Mouse (Mus musculus): ENCODE measurements at regions not wholly inside any gene's neighbourhood (a gene's known extent, or its start where the extent isn't known, plus 50 kb on each side); places are given as distances from the start of the nearest gene placed in this dataset.
"Not testable (repeated sequence)": the region's sequence is repeated elsewhere in the genome, so short reads cannot be mapped to it uniquely, and the experiment has no call there.

DNA sequence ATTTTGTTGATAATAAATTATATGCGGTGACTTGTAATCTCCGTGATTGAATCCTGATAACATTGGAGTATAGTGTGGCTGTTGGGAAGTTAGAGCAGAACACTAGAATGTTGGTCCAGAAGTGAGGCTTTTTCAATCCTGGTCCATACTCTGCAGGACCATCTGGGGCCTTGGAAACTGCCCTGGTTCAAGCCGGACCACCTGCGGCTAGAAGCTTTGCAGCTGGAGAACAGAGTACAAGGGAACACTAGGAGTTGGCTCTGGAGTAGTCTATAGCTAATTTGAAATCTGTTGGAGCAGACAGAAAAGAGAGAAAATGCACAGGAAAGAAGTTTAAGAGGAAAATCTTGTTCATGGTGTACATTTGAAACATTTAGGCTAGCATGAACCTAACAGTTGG, 79.0 kb downstream of the Casp12 start:
- no peak for DNase-seq

DNA sequence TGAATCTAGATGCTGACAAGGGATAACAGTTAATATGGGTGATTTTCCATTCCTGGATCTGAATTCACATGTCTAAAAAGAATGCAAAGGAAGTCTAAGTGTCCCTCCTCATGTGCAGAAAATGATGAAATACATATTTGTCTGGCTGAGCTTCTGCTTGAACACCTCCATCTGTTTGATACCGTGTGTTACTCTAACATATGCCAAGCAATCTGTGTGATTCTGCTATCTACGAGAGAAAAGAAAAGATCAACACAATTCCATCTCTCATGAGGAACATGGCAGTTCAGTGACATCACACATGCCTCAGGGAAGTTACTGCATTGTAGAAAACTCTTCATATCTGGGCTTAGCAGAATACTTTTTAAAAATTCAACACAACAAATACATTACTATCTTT, 103.0 kb downstream of the Casp12 start:
- no peak for DNase-seq

DNA sequence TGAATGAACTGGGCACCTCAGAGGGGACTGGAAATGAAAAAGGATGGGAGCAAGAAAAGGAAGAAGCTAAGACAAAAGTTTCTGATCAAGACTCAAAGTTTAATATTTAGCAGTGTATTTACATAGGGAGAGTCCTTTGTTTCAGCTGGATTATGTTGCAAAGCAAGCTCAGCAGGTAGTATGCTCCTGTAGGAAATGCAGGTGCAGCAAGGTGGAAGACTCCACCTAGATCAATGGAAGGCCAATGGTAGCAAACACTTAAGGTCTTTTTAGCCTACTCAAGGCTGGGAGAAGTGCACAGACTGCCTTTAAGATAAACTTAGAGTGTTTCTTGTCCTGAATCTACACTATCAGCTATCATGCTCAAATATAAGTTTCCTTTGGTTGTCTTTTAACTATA, 111.4 kb downstream of the Casp12 start:
- DNase-seq, result no peak

DNA sequence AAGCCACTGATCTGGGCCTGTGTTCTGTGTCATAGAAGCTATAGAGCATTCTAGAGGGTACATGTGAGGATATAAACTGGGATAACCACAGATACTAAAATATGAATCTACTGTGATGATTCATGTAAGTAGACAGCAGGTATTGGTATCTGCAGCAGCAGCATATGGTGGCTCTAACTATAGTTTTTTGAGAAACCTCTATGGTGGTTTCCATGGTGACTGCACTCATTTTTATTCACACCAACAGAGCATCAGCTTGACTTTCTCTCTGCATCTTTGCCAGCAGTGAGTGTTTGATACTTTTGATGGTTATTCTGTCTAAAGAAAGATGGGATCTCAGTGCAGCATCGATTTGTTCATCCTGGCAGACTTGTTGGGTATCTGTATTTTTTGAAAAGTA, 126.8 kb downstream of the Casp12 start:
- no peak for DNase-seq

GRCm38 (mm10) chr9:5474271-5474670, 129.0 kb downstream of the Casp12 start:
- DNase-seq, result no peak

DNA sequence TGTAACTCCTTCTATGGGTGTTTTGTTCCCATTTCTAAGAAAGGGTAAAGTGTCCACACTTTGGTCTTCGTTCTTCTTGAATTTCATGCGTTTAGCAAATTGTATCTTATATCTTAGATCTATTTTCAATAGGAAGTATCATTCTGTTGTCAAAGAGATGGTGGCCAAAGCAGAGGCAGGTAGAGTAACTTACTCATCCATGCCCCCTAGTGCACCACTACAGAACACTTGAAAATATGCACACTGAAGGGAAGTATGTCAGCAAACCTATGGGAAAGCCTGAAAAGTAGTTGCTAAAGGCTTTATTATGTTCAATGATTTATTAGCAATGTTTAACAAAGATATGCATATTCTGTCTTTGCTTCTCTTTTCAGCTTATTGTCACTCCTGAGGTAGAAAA, 140.0 kb downstream of the Casp12 start:
- no peak for DNase-seq

DNA sequence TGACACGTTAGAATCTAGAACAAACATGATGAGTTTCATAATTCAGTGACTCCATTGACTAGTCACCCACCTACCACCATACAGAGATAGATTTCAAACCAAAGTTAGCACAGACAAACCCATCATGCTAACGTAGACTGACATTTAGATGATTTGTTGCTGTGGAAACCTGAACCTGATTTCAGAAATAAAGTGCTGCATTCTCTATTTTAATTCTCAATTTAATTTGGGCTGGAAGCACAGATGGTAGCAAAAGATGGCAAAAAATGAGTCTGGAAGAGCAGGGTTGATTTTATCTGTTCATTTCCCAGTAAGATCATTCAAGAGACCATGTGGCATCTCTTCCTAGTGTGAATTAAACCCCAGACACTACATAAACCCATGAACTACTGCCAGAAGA, 151.6 kb downstream of the Casp12 start:
- no peak for DNase-seq

DNA sequence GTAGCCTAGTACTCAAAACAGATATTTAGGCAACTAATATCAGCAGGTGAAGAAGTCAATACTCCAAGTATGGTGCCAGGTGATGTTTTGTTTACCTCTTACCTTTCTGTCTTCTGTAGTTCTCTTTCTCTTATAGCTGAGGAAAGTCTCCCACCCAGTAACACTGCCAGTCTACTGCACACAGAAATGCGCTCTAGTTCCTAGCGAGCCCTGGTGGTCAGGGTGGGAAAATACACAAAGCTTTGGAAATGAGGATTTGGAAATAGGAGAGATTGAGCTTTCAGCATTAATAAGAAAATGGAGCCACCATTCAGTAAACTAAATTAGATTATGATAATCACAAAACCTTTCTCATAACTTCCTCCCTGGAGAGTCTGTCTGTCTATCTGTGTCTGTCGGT, 153.1 kb downstream of the Casp12 start:
- no peak for DNase-seq

DNA sequence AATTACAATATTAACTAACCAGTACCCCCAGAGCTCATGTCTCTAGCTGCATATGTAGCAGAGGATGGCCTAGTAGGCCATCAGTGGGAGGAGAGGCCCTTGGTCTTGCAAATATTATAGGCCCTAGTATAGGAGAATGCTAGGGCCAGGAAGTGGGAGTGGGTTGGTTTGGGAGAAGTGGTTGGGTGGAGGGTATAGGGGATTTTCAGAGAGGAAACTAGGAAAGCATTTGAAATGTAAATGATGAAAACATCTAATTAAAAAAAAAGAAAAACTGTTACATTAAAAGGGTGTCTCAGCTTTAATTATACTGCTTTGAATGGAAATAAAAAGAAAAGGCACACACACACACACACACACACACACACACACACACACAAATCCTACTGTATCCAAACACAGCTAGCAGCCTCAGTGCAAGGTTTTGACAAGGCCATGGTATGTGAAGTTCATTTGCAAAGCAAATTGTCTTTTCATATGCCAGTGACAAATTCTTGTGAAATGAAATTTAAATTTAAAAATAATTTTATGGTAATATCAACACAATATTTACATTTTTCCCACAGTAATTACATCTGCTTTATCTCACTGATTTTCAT, 180.6 kb downstream of the Casp12 start:
- no peak for DNase-seq

- no peak for DNase-seq
Observed at GRCm38 (mm10) chr9:5542604-5543003, 197.4 kb downstream of the Casp12 start.

DNA sequence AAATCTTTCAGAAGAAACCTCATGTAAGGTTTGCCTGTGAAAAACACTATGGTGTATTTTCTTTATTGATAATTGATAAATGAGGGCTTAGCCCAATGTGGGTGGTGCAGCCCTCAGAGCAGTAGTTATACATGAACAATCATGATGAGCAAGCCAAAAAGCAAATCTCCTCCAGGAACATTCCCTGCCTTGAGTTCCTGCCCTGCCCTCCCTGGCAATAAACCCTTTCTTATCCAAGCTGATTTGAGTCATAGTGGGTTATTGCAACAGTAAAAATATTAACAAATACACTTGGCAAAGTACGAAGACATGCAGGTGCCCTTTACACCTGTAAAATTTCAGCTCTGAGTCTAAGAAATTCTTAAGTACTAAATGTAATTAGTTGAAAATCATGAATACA, 229.8 kb downstream of the Casp12 start:
- DNase-seq, result no peak

- DNase-seq, result not testable (repeated sequence)
Observed at GRCm38 (mm10) chr9:5578168-5578567, 232.9 kb downstream of the Casp12 start.

- no peak for DNase-seq
Observed at GRCm38 (mm10) chr9:5595891-5596635, 250.8 kb downstream of the Casp12 start.

GRCm38 (mm10) chr9:5604019-5604418, 258.8 kb downstream of the Casp12 start:
- DNase-seq, result no peak

DNA sequence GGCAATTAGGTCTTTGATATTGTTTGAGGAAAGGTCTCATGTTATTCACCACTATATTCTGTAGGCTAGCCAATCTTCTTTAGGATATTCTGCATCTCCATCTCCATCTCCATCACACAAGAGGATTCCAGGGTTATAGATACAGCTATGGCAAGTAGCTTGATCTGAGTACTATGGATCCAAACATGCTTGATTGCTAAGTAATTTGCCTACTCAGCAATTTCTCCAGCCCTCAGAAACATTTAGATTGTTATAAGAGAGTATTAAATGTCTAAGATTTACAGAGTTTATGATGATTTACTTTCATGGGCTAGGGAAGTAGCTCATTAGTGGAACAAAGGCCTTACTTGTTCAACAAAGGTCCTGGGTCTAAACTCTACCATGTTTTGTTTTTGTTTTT, 259.8 kb downstream of the Casp12 start:
- no peak for DNase-seq

DNA sequence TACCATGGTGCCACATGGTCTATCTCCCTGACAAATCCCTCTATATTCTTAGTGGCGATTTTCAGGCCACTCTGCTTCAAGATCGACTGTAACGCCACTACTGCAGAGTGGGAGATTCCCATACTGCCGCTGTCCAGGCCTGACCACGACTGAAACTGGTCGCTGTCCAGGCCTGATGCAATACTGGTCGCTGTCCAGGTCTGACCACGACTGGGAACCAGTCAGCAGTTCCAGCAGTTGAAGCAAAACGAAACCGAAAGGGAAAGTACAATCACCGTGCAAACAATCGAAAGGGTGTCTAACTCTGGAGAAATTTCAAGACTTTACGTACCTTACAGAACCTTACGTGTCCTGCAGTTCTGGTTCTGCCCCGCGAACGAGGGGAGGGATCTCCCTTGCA, 271.5 kb downstream of the Casp12 start:
- DNase-seq, result no peak

DNA sequence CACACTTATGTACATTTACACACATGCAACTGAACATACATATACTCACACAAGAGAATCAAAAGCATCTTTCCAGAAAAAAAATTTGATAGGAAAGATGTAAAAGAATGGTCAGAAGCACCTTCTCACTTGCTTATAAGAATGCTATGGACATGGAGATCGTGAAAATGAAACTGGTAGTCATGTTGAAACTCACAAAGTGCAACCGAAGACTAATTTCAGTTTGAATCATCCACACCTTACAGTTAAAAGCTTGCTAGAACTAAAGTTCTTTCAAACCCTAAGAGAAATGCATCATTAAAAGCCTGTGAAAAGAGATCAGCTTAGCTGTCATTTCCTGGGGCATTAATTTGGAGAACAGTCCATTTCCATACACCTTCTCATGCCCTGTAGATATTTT, 278.2 kb downstream of the Casp12 start:
- DNase-seq, result no peak

DNA sequence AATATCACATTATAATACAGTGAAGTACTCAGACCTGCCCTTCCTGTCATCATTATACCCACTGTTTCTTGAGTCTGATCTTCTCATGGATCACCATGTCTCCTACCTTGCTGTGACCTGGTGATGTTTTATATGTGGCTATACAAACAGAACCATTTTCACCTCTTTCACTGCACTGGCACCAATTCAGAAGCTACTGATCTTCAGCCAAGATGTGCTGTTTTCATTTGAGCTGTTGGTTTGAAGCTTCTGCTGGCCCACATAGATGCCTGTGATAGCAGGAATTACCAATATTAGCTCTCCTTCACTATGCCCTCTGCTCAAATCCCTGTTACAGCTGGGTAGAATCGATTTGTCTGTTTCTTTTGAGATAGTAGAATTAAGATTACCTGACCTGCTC, 282.3 kb downstream of the Casp12 start:
- no peak for DNase-seq

DNA sequence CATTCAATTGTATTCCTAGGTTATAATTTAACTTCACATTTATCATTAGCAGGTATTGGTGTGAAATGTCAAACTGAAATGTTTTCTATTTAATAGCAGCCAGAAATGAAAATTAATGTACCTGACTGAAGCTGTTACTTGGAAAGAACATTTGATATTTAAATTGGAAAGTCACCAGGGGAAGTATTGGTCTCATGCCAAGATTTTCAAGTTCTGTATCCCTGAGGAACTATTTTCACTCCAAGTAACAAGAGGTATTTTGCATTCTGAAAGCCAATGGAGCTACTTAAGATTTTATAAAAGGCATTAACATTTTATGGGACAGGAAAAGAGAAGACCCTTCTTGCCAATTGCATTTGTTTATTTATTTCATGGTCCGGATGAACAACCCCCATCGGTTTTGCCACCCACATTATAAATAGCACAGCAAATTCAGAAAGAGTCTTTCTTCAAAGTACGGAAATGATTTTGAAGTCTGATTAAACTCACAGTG, 289.3 kb downstream of the Casp12 start:
- DNase-seq, result peak; percentile 28

DNA sequence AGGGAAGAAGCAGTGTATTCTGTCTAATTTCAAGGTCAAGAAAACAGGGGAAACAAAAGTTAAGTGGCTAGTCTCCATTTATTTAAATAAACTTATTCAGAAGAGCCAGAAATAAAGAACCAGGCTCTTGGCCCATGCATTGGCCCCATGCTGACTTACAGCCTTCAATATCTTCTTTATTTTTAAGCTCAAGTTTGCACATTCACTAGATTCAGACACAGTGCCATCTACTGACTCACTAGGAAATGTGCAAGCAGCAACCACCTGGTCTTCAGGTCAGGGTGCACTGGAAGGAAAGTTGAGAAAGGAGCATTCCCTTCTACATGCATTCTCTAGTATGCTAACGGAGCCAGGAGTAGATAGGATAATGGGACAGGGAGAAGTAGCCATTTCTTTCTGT, 289.7 kb downstream of the Casp12 start:
- peak; percentile 52 for DNase-seq

DNA sequence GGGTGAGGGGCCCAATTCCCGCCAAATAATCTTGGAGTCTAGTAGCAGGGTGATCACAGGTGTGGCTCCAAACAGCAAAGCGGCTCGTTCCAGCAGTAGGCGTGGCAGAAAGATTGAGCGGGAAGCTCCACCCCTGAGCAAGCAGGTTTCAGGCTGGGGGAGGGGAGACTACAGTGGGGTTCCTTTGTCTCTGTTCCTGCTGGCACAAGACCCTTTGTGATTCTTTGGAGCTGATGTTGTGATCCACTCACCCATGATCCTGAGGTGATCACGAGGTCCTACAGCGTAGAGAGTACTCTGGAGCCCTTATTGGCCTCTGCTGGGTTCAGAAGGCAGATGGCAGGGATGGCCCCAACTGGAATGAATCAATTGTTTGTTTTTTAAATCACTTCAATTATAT, 318.7 kb downstream of the Casp12 start:
- DNase-seq, result no peak

GRCm38 (mm10) chr9:5673551-5673950, 328.3 kb downstream of the Casp12 start:
- no peak for DNase-seq

GRCm38 (mm10) chr9:5708482-5708881, 363.3 kb downstream of the Casp12 start:
- DNase-seq, result peak; percentile 19

DNA sequence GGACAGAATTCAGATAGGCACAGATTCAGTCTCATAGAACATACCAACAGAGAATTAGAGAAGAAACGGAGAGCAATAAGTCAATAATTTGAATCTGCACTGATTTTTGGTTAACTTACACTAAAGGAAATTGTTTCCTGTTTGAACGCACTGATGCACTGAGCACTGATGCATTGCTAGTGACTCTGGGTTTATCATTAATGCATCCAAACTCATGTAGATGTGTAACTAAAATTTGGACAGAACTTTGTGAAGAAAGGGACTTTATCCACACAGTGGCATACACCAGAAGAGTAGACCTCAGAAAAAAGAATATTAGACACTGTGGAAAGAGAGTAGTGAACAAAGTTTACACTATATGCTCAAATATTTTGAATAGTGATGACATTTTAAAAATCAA, 364.2 kb downstream of the Casp12 start:
- DNase-seq, result peak; percentile 60

DNA sequence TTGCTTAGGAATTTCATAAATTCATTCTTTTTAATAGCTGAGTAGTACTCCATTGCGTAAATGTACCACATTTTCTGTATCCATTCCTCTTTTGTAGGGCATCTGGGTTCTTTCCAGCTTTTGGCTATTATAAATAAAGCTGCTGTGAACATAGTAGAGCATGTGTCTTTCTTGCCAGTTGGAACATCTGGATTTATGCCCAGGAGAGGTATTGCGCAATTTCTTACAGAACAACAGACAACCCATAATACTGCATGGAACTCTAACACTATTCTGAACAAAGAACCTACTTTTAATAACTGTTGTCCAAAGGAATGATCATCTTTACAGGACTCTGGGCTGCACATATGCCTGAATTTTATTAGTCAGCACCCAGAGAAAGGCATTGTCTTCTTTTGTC, 373.4 kb downstream of the Casp12 start:
- DNase-seq, result not testable (repeated sequence)
